Mouse (Mus musculus) limb, embryonic 11.5 days (tissue): ENCODE measurements around the gene Nodal. TPM values are rescaled to one million over a fixed set of nuclear protein-coding genes. Genes with fewer than 3 reads are reported as not detected.
A peak's percentile ranks its signal among the peaks of the same experiment; 100 is the strongest.

Source experiments
- ATAC-seq: fragments of 200-750 bp; cut with Nextera tagmentation; 2 replicates; pipeline ENCODE4 v1.8.0; 2017; ENCODE audit warnings: low read depth; ENCODE audit not compliant: insufficient number of reproducible peaks, low FRiP score, low TSS enrichment
- DNase-seq: peaks from one replicate; pipeline ENCODE4 v3.0.0-alpha.2; 2015; ENCODE audit warnings: low spot score
- H3K27ac ChIP-seq: fragments of 300-500 bp; sonication (generic); replicated peaks from 2 replicates; pipeline ENCODE4 v1.5.1; 2014; ENCODE audit warnings: low read depth, mild to moderate bottlenecking, low read length
- H3K27me3 ChIP-seq: fragments of 300-500 bp; sonication (generic); 2 replicates; pipeline ENCODE4 v1.6.1; 2014; ENCODE audit warnings: mild to moderate bottlenecking, low read length, mixed read lengths; ENCODE audit not compliant: control insufficient read depth, insufficient read depth
- H3K36me3 ChIP-seq: fragments of 300-500 bp; sonication (generic); 2 replicates; pipeline ENCODE4 v1.6.1; 2014; ENCODE audit warnings: mild to moderate bottlenecking, low read length, moderate library complexity, mixed read lengths; ENCODE audit not compliant: control insufficient read depth, insufficient read depth
- H3K4me1 ChIP-seq: fragments of 300-500 bp; sonication (generic); 2 replicates; pipeline ENCODE4 v1.6.1; 2014; ENCODE audit warnings: low read length, mixed read lengths; ENCODE audit not compliant: control insufficient read depth, insufficient read depth
- H3K4me2 ChIP-seq: fragments of 300-500 bp; sonication (generic); 2 replicates; pipeline ENCODE4 v1.6.1; 2014; ENCODE audit warnings: low read depth, mild to moderate bottlenecking, moderate library complexity; ENCODE audit not compliant: severe bottlenecking
- H3K4me3 ChIP-seq: fragments of 300-500 bp; sonication (generic); 2 replicates; pipeline ENCODE4 v1.5.1; 2014; ENCODE audit warnings: low read depth, low read length
- H3K9ac ChIP-seq: fragments of 300-500 bp; sonication (generic); 2 replicates; pipeline ENCODE4 v1.6.1; 2014; ENCODE audit warnings: mild to moderate bottlenecking, low read length
- H3K9me3 ChIP-seq: fragments of 300-500 bp; sonication (generic); 2 replicates; pipeline ENCODE4 v1.6.1; 2016; ENCODE audit warnings: low read length; ENCODE audit not compliant: control insufficient read depth
- WGBS: fragments of 180-500 bp; shearing (Covaris S2); extraction: QIAGEN DNeasy Blood & Tissue Kit; methylation state at CpG from one replicate; pipeline ENCODE4 v1.1.7; 2014; 5-methylcytosine and 5-hydroxymethylcytosine counted together
- polyA plus RNA-seq: library from polyadenylated mRNA; unstranded; fragments of >200 nt; fragmentation: Nextera tagmentation; extraction: Ambion mirVana; gene quantifications from 2 replicates; pipeline ENCODE4 v1.2.1, GENCODE M21; 2014

Gene Nodal
- polyA plus RNA-seq, 1 experiment from 2014 or later = not detected

DNA sequence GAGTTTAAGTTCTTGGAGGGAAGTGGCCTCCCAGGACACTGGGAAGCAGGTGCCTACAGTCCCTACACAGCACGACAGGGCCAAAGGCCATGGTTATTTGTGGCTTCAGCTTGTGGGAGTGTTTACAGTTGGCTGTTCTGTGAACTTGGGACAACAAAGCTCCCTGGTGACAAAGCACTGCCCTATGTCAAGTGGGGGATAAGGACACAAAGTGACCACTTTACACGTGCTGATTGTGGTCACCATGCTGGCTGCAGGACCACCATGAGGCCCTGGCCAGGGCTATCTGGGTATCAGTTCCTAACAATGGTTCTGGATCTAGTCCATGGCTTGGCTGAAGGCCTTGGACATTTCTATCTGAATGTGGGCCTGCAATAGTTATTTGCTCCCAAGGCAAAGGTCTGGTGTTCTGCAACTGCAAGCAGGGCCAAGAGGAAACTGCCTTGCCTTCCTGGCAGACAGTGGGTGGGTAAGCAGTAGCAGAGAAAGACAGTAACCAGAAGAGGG is 8.5 kb downstream of the Nodal start:
- no peak for DNase-seq
- H3K27ac ChIP-seq = no peak overlapping the region
- H3K36me3 ChIP-seq = peaks cover 9% of the 10 kb centered on the region
- no peak overlapping the region for H3K9ac ChIP-seq
- H3K4me2 ChIP-seq = no peak overlapping the region
- no peaks in the 10 kb centered on the region for H3K27me3 ChIP-seq
- ATAC-seq = no peak
- H3K4me1 ChIP-seq = no peaks in the 10 kb centered on the region
- WGBS = 55% methylated on average over 2 of the region's 2 CpGs
- H3K9me3 ChIP-seq = no peaks in the 10 kb centered on the region
- H3K4me3 ChIP-seq = no peak overlapping the region

DNA sequence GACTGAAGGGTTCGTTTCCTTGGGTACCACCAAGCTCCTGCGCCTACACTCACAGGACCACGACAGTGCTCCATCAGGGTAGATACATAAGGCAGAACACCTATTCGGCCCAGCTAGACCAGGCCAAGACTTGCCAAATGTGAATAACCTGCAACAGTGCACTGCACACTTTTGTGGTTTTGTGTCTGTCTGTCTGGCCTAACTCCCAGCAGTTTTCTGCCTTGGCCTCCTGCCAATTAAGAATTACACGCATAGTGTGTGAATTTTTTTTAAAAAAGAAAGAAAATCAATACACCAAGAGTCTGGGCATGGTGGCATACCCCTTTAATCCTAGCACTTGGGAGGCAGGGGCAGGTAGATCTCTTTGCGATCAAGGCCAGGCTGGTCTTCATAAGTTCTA is 10.2 kb downstream of the Nodal start:
- no peak overlapping the region for H3K4me2 ChIP-seq
- ATAC-seq (no peak), DNase-seq (no peak)
- H3K36me3 ChIP-seq = peaks cover 13% of the 10 kb centered on the region
- no peaks in the 10 kb centered on the region for H3K27me3 ChIP-seq
- 93% methylated on average over 6 of the region's 6 CpGs for WGBS
- no peaks in the 10 kb centered on the region for H3K4me1 ChIP-seq
- no peak overlapping the region for H3K27ac ChIP-seq
- no peak overlapping the region for H3K9ac ChIP-seq
- H3K9me3 ChIP-seq = no peaks in the 10 kb centered on the region
- H3K4me3 ChIP-seq = no peak overlapping the region

DNA sequence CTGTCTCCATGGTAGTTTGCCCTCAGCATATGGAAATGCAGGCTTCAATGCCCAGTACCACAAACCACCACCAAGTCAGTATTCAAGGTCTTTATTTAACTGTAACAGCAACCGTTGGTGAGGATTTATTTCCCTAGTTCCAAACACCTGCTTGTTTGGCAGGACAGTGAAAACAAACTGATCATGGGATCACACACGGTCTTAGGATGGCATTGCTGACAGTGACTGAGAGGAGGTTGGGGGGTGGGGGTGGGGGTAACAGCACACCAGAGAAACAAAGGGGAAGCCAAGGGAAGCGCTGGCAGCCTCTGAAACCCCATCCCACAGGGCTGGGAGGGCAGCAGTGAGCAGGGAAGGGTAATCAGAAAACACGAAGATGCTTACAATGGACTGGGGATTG is 10.6 kb downstream of the Nodal start:
- Histone ChIP-seq H3K36me3 (peaks cover 17% of the 10 kb centered on the region), H3K27ac (no peak overlapping the region), H3K4me1 (no peaks in the 10 kb centered on the region), H3K27me3 (no peaks in the 10 kb centered on the region), H3K4me2 (no peak overlapping the region), H3K9ac (no peak overlapping the region), H3K9me3 (no peaks in the 10 kb centered on the region), H3K4me3 (no peak overlapping the region)
- DNase-seq (no peak), ATAC-seq (no peak)
- 63% methylated on average over 4 of the region's 4 CpGs for WGBS

DNA sequence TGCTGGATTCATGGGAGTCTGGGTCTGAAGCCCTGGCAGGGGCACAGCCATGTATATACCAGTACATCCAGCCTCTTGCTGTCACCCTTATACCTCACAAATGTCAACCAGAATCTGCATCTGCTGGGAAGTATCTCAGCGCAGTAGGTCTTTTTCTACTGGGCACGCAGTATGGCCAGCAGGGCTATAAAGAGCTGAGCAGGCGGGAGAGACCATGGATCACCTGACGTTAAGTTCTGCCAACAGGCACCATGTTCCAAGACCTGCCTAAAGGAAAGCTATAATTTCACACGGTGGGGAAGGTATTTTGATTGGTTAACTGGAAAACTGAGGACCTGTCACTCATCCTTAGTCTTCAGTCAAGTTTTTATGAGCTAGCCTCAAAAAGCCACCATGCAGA is 11.3 kb downstream of the Nodal start:
- WGBS = 92% methylated on average over 5 of the region's 5 CpGs
- no peak overlapping the region for H3K9ac ChIP-seq
- H3K27me3 ChIP-seq = no peaks in the 10 kb centered on the region
- no peak for DNase-seq
- no peak for ATAC-seq
- H3K9me3 ChIP-seq = no peaks in the 10 kb centered on the region
- no peak overlapping the region for H3K27ac ChIP-seq
- H3K4me1 ChIP-seq = no peaks in the 10 kb centered on the region
- peaks cover 19% of the 10 kb centered on the region for H3K36me3 ChIP-seq
- H3K4me2 ChIP-seq = no peak overlapping the region
- H3K4me3 ChIP-seq = no peak overlapping the region

DNA sequence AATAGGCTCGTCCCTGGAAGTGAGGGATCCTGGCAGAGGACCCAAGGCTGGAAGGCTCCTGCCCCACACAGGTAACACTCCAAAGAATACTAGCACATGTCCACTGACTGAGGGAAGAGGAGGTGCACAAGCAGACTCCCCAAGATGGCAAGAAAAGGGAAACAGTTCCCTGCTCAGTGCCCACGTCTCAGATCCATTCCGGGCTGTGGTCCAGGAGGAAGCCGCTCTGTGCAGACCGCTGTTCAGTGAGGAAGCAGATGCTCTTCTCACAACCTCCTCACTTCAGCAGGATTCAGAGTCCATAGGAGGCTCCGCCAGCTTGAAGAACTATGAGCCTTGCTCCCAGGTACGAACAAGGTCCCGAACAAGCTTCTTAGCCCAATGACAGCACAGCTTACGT is 13.6 kb downstream of the Nodal start:
- no peak overlapping the region for H3K27ac ChIP-seq
- 92% methylated on average over 9 of the region's 9 CpGs for WGBS
- H3K36me3 ChIP-seq = peaks cover 19% of the 10 kb centered on the region
- no peak for ATAC-seq
- H3K4me1 ChIP-seq = no peaks in the 10 kb centered on the region
- no peak overlapping the region for H3K9ac ChIP-seq
- no peak overlapping the region for H3K4me2 ChIP-seq
- DNase-seq = no peak
- no peaks in the 10 kb centered on the region for H3K9me3 ChIP-seq
- no peaks in the 10 kb centered on the region for H3K27me3 ChIP-seq
- no peak overlapping the region for H3K4me3 ChIP-seq

DNA sequence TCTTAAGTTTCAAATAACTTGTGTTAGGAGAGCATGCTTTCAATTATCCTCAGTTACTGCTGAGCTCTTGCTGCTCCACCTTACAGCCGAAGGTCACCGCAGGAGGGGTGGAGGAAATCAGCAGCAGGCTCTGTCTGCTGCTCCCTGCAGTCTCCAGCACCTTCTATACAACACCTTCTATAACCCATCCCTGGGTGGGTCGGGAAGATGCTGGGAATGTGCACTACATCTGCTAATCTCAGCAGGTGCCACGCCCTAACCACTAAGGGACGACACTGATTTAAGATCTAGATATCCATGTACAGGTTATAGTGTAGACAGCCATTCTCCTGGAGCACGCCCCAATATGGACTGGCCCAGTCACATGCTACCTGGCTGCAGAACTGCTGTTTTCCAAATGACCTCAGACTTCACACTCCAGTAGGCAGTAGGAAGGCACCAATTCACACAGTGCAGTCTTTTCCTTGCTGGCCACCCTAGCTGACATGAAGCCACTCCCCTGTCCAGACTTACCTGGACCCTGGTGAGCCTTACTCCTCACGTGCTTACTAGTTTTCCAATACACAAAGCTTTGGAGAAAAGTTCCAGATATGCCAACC is 22.5 kb downstream of the Nodal start:
- no peaks in the 10 kb centered on the region for H3K9me3 ChIP-seq
- no peak overlapping the region for H3K4me3 ChIP-seq
- WGBS = 82% methylated on average over 7 of the region's 7 CpGs
- H3K9ac ChIP-seq = no peak overlapping the region
- H3K27ac ChIP-seq = no peak overlapping the region
- no peak for ATAC-seq
- no peaks in the 10 kb centered on the region; the same call in 1 of the 2 replicates for H3K36me3 ChIP-seq
- DNase-seq = no peak
- H3K27me3 ChIP-seq = no peaks in the 10 kb centered on the region
- H3K4me2 ChIP-seq = no peak overlapping the region
- peaks cover 23% of the 10 kb centered on the region for H3K4me1 ChIP-seq

DNA sequence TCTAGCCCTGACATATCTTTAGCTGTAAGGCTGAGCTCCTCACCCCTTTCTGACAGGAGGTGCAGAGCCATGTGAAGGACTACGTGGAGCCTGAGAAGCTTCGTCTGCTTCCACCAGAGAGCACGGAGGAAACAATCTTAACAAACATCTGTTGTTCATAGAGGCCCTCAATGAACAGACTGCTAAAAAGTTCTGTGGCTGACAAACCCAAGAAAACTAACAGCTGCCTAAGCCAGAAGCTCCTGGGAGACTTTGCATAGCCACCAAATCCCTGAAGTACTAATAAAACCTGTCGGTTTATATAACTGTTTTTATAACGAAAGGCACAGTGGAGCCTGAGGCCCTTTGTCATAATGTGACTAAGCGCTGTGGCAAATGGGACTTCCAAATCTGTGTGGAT is 25.7 kb downstream of the Nodal start:
- Histone ChIP-seq H3K27me3 (no peaks in the 10 kb centered on the region), H3K4me2 (no peak overlapping the region), H3K9ac (peak overlapping the region; percentile 18; the same call in 1 of the 2 replicates), H3K36me3 (no peaks in the 10 kb centered on the region; the same call in 1 of the 2 replicates), H3K4me3 (no peak overlapping the region), H3K9me3 (no peaks in the 10 kb centered on the region), H3K4me1 (peaks cover 26% of the 10 kb centered on the region), H3K27ac (0 out of 2 replicates have a peak overlapping the region, but pooled peaks have one; percentile 16)
- WGBS = 21% methylated on average over 6 of the region's 6 CpGs
- DNase-seq (no peak), ATAC-seq (peak; percentile 47; the same call in 1 of the 2 replicates)

DNA sequence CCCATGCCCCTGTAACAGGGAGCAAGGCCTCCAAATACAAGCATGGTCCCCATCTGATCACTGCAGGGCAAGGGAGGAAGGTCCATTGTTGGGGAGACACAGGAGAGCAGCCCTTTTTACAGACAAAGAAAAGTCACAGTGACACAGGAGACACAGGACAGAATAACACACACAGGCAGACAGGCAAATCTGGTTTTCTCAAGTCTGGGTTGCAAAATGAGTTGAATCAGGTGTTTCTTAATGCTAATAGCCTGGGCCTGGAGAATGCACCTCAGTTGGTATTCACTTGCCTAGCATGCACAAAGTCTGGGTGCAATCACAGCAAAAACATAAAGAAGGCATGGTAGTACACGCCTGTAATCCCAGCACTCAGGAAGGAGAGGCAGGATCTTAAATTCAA is 26.1 kb downstream of the Nodal start:
- H3K27me3 ChIP-seq = no peaks in the 10 kb centered on the region
- no peak overlapping the region for H3K4me3 ChIP-seq
- H3K4me2 ChIP-seq = no peak overlapping the region
- H3K27ac ChIP-seq = 0 out of 2 replicates have a peak overlapping the region, but pooled peaks have one; percentile 16
- H3K4me1 ChIP-seq = peaks cover 26% of the 10 kb centered on the region
- ATAC-seq = no peak
- peak overlapping the region; percentile 18; the same call in 1 of the 2 replicates for H3K9ac ChIP-seq
- H3K36me3 ChIP-seq = no peaks in the 10 kb centered on the region; the same call in 1 of the 2 replicates
- H3K9me3 ChIP-seq = no peaks in the 10 kb centered on the region
- 61% methylated on average over 1 of the region's 1 CpGs for WGBS
- no peak for DNase-seq

DNA sequence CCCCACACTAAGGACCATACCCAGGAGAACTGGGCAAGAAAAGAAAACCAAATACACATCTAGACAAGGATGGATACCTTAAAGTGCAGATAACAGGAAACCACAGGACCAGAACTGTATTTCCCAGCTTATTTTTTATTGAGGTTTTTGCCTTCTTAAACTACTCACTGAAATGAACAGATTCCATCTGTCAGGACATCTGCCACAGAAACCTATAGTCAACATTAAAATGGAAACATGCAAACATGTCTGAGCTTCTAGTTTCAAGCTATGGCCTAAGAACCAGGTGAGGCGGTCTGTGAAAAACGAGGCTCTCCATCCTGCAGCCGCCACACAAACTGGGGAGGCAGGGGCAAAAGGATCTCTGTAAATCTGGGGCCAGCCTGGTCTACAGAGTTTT is 27.2 kb downstream of the Nodal start:
- no peak overlapping the region for H3K27ac ChIP-seq
- H3K36me3 ChIP-seq = no peaks in the 10 kb centered on the region; the same call in 1 of the 2 replicates
- H3K9me3 ChIP-seq = no peaks in the 10 kb centered on the region
- no peak for ATAC-seq
- H3K4me2 ChIP-seq = no peak overlapping the region
- 80% methylated on average over 3 of the region's 3 CpGs for WGBS
- no peak for DNase-seq
- no peaks in the 10 kb centered on the region for H3K27me3 ChIP-seq
- no peak overlapping the region for H3K4me3 ChIP-seq
- H3K9ac ChIP-seq = no peak overlapping the region
- H3K4me1 ChIP-seq = peaks cover 26% of the 10 kb centered on the region
